Mouse (Mus musculus) lung, postnatal 4 days (tissue): ENCODE measurements around the gene Hrh2.
A peak's percentile ranks its signal among the peaks of the same experiment; 100 is the strongest.

Source experiments
- DNase-seq, 2 experiments: peaks; one replicate each; pipeline ENCODE4 v3.0.0; 2021

Gene Hrh2

DNA sequence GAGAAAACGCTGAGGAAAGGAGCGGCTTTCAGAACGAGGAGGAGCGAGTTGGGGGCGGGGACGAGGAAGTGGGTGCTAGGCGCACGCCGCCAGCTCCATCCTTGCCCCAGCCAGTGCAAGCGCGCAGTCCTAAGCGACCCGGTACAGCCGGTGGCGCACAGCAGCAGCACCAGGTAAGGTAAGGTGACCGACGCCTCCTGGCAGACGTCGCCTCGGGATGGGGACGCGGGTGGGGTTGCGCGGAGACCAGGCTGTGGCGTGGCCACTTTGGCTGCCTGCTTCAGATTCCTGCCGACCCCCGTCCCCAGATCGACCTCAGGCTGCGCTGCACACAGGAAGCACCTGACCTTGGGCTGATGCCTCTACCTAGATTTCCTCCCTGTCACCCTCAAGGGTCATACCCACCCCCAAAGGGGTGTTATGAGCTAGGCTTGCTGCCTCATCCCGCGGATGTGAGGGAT is at the start of gene Hrh2:
Hrh2 (plus strand) TSS at position 109 of the 461 bp plus-strand sequence.
- no peak for DNase-seq

DNA sequence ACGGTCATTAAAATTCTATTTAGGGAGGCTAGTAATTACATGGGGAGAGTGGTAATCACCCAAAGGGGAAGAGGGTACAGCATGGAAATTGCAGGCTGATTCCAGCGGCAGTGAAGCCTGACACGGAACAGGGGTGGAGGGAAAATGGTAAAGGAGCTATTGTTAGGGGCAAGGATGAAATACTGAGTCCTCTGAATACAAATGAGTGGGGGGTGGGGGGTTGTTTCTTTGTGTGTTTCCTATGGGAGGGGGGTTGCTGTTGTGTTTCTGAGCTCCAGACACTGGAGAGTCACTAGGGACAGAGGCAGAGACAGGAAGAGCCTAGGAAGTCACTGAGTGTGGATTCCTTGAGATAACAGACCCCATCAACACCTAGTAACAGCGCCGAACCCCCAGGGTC is 48.1 kb upstream of the Hrh2 start:
- DNase-seq: no peak

DNA sequence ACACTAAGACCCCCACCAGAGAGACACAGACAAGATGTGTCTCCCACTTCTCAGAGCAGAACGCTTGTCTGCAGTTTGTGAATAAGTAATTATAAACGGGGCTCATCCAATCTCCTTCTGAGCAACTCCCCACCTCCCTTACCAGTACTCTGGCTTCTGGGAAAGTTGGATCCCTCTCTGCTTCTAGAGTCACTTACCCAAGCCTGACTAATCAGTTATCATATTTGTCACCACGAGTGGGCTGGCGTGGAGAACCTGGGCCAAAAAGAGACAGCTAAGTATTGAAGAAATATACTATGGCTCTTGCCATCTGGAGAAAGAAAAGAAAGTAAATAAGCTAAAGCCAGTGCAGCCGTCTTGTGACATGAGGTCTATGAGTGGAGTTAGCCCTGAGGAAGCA is 47.3 kb upstream of the Hrh2 start:
- DNase-seq: no peak

DNA sequence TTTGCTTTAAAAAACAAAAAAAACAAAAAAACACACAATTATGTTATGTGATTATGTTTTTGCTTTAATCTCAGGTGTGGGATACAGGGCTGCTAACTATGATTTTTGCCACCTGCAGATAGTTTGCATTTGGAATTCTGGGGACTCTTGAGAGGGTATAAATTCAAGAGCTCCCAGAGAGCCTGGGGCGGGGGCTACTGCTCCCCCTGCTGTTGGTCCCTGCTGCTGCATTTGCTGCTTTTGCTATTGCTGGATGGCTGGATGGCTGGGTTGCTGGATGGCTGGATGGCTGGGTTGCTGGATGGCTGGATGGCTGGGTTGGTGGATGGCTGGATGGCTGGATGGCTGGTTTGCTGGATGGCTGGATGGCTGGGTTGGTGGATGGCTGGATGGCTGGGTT is 44.6 kb upstream of the Hrh2 start:
- DNase-seq: no peak

DNA sequence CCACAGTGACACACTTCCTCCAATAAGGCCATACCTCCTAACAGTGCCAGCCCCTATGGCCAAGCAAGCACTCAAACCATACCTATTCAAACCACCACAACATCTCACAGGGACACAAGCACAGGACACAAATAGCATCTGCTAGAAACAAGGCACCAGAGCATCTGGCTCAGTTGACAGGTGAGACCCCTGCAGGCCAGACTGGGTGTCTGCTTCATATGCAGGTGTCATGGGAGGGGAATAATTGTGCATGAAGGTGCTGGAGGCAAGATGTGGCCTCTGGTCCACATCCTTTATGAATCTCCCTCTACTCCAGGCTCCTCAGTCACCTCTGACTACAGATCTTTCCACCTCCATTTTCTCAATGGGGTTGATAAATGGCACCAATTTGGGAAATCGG is 39.5 kb upstream of the Hrh2 start:
- no peak for DNase-seq

DNA sequence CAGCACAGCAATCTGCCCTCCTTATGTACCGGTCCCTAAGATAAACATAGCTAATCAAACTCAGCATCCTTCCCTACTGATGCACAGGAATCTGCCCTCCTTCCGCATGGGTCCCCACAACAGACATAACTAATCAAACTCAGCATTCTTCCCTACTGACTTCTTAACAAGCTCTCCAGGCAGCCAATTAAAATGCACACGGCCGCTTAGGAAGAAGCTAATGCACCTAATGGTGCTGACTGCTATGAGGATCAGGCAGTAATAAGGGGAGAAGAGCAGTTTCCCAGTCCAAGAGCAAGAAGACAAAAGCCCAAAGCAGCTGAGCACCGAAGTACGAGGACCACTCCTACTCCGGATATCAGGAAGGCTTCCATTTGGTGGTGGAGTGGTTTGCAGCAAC is 39.0 kb upstream of the Hrh2 start:
- DNase-seq: no peak

DNA sequence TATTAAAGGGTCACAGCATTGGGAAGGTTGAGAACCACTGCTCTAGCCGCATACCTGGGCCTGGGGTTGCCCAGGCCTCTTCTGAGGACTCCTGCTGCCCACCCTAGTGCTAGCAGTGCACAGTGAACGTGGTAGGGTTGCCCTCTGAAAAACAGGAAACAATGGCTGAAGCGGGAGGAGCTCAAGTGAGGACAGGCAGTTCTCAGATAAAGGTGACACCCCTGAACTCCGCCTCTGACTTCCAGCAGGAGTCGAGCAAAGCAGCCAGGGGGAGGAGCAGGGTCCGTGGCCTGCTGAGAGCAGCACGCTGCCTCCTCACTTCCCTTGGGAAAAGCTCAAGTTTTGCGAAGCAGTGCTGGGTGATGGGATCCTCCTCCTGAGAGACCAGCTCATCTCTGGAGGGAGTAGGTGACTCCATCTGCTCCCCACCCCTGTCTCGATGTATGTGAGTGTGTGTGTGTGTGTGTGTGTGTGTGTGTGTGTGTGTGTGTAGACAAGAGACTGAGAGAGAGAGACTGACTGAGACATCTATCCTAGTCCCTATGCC is 38.2 kb upstream of the Hrh2 start:
- no peak for DNase-seq

DNA sequence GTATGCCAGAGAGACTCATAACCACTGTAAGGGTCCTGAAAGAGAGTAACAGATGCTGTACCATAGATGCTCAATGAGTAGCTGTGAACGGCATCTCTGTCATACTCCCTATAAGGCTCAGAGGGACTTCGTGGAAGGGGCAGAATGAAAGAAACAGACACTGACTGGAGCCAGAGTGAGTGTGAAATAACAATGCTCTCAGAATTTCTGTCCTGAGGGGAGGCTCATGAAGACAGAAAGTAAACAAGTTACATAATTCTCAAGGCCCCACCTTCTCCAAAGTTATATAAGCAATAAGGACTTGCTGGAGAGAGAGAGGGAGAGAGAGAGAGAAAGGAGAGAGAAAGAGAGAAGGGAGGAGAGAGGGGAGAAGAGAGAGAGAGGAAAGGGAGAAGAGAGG is 36.1 kb upstream of the Hrh2 start:
- DNase-seq: no peak

DNA sequence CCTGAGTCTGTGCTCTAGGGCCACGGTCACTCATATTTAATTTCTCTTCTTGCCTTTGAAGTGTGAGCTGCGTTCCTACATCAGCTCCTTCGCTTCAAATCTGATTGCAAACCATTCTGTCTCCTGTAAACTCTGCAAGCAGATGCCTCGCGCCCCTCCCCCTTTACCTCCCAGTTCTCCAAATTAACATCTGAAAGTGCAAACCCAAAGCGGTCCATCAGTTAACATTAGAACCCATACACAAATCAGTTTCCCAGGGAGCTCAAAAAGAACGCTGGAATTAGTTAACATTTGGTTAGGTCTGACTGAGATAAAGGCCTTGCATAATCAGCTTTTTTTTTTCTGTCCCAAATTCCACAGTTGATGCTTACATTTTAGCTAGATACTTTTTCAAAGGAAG is 32.7 kb upstream of the Hrh2 start:
- DNase-seq: no peak

DNA sequence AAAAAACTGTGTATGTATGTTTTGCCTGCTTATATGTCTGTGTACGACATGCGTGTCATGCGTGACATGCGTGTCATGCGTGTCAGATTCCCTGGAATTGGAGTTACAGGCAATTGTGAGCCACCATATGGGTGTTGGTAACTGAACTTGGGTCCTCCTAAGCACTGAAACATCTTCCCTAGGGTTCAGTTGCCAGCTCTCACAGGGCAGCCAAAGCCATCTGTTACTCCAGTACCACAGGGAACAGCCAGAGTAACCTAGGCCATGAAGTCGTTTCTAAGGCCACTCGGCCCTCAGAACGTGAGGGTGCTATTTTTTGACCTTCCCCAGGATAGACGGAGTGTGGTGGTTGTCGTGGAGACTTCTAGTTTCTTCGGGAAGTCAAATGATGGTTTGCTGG is 32.2 kb upstream of the Hrh2 start:
- DNase-seq: no peak

DNA sequence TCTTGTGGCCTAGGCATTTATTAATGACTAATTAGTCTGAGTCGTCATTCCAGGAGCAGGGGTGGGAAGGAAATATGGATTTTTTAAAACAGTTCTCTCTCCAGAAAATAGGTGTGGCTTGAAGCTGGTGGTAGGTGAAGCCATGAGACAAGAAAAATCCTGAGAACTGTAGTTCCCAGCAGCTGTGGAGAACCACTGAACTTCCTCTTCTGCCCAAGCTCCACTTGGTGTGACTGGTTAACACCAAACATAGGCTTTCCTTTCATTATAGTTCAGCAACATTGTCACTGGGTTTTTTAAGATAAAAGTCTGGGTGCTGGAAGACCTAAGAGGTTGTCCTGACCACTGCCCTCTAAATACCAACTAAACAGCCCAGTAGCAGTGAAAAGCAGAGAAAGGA is 31.4 kb upstream of the Hrh2 start:
- no peak for DNase-seq

DNA sequence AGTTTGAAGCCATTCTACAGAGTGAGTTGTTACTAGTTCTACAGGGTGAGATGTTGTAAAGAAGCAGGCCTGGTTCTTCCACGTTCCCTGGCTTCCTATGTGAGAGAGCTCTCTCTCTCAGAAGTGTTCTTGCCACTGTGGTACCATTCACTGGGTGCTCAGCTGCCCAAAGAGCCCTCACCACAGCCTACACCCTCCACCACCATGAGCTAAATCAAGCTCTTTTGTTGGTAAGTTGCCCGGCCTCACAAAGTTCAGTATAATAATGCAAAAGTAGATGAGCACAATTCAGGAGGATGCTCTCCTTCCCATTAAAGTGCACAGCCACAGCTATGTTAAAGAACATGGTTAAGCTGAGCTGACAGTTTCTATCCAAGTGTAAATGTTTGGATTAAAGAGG is 30.4 kb upstream of the Hrh2 start:
- no peak for DNase-seq

DNA sequence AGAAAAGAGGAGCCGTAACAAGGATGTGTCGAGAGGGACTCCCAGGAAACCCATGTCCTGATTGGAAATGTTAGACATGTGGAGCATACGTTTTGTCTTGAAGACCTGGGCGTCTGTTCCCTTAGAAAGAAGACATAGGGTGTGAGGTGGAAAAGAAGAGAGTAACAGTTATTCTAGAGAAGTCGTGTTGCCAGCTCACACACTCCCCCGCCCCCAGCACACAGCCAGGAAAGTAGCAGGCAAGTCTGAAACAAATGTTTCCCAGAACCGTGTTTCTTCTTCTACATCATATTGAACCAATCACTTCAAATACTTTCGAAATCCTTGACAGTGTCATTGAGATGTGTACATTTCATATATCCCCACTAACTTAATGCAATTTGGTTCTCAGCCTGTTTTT is 28.6 kb upstream of the Hrh2 start:
- no peak for DNase-seq

DNA sequence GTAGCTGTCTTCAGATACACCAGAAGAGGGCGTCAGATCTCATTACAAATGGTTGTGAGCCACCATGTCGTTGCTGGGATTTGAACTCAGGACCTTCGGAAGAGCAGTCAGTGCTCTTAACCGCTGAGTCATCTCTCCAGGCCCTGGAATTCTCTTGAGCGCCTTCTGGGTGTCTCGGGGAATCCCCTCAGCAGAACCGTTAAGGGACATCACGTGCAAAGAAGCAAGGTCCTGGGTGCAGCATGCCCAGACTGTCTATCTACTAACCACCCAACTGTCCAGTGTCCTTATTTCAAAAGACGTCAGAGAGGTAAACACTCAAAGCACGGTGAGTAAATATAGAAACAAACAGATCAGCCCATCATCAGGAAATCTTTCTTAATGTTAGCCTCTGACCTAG is 27.5 kb upstream of the Hrh2 start:
- DNase-seq: no peak

DNA sequence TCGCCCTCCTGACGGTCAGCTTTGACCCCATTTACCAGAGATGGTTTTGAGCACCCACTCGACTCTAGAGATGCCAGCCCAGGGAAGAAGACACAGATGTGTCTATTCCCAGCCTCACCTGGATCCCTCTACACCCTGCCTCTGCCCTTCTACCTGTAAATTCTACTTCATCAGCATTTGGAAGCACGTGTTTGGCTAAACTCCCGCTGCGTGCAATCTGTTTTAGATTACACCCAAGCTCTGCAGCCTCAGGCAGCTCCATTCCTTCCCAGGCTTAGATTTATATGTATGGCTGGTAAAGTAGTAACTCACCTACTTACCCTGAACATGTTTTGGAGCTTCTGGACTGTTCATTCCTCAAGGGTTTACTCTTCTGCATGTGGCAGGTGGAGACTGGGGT is 26.9 kb upstream of the Hrh2 start:
- DNase-seq: no peak

DNA sequence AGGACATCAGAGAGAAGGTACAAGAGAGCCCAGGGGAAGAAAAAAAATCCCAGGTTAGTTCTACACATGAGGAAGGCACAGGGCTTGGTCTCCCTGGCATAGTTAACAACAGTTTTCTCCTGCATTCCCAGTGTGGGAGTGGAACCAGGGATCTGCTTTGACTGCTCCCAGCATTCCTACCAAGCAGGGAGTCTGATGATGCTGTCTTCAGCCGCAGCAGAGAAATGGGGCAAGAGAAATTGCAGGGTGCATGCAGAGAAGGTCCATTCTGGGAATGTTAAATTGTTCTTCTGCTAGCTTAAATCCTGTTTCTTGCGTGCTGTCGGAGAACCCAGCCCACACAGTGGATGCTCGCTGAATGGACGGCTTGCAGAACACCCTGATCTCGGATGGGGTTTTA is 26.2 kb upstream of the Hrh2 start:
- peak in 1 of 2 experiments; percentile 6 for DNase-seq

DNA sequence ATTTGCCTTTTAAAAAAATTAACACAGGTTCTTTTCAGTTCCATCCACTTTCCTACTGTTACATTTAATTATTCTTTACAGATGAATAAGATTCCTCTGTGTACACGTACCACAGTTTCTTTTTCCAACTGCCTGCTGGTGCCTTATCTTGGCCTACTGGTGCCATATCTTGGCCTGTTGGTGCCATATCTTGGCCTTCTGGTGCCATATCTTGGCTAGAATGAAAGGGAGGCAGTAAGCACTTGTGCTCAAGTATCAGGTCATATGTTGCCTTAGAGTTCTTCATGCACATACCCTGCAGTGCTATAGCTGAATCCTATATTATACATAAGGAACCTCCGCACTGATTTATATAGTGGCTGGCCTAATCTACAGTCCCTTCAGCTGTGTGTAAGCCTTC is 24.9 kb upstream of the Hrh2 start:
- DNase-seq: no peak

DNA sequence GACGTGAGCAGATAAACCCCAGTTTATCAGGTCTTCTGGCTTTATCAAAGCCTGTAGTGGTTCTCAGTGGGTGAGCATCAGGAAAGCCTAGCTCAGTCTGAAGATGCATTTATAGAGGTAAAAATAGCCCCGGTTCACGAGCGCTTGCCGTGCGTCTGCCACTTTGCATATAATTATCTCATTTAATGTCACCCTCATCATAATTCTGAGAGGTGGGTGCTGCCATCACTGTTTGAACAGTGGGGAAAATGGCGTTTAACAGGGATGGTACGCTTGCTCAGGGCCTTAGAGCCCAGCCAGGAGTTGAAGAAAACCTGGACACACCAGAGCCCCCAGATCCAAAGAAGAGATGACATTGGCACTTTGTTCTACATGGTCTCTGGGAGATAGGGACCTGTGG is 23.3 kb upstream of the Hrh2 start:
- peak in 1 of 2 experiments; percentile 5 for DNase-seq

DNA sequence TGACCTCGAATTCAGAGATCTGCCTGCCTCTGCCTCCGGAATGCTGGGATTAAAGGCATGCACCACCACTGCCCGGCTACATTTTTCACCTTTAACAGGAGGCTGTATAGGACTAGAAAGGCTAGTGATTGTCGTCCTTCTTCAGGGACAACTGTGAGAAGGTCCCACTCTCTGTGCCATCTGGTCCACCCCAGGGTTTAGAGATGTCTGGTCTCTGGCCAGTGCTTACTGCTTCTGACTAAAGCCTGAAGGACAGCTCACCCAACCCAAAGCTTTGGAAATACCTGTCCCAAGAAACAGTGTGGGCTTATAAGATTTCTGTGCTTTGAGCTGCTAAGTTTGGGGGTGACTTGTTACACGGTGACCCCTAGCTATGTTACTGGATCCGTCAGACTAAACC is 21.6 kb upstream of the Hrh2 start:
- peak in 1 of 2 experiments; percentile 3 for DNase-seq

DNA sequence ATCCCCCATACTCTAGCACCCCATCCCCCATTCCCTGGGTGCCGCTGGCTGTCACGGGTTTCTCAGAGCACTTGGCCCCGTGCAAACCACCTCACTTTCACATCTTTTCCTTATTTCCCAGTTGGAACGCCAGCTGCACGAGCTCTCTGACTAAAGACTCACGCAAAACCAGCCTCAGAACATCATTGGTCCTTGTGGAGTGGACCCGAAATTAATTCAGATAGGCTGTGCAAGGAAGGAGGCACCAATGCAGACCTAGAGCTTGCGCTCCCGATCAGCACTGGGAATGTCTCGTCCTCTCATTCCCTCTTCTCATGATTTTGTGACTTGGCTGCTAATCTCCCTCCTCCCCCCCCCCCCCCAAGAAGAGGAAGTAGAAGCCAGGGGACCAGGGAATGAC is 20.6 kb upstream of the Hrh2 start:
- DNase-seq: peak in 1 of 2 experiments; percentile 8

DNA sequence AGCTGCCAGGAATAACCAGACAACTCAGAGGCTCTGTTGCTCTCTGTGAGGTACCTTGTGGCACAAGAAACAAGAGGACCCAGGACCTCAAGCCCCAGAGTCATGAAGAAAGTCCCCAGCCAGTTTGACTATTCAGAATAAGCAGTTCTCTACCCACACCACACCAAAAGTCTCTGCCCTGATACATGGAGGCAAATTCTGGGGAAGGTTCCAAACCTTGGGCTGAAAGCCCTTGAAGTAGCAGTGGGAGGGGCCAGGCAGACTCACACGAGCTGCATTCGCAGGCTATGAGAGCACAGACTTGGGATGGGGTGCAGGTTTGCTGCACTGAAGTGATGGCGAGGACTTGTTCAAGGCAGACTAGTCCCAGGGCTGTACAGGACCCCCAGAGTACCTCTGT is 20.2 kb upstream of the Hrh2 start:
- peak in 1 of 2 experiments; percentile 16 for DNase-seq

DNA sequence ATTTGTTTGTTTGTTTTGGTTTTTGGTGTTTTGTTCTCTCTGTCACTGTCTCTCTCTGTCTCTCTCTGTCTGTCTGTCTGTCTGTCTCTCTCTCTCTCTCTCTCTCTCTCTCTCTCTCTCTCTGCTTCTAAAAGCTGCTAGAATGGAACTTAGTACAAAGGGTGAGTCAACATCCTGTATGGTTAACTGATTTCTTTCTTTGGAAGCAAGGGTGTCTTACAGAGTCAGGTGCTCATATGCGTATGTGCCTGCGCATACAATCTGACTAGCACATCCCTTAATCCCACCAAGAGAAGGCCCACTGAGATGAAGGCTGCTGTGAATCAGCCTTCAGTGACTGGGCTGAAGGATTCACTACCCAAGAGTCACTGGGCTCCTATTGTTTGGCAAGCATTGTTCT is 18.0 kb upstream of the Hrh2 start:
- peak in 1 of 2 experiments; percentile 2 for DNase-seq

DNA sequence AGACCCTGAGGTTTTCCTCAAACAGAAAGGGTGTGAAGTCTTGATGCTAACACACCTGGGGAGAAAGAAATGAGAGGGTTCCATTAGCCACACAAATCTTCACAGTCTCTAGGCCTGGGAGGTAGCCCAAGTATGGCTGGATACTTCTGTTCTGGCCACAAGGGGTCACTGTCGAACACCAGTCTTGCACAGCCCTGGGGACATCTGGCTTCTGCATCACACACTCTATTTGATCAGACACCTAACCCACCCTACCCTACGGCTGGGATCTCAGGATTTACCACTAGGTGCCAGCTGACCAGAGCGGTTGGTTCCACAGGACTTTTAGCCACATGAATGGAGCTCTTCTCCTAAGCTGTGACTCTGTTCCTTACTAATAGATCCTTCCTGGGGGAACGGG is 17.2 kb upstream of the Hrh2 start:
- peak in 1 of 2 experiments; percentile 20 for DNase-seq

DNA sequence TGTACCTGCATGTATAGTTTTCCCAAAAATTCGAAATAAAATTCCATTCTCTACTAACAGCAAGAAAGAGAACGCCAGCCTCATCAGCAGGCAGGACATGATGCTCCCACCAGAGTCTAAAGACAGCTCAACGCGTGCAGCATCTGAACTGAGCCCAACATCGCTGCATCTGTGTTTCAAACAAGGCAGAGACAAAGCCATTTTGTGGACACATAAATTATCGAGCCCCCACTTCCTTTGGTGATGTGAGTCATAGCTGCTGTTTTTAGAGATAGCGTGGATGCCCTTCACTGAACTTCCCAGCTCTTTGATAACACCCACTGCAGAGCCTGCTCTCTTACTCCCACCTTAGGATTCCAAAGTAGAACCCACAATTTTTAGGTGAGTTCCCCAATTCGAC is 16.5 kb upstream of the Hrh2 start:
- peak in 1 of 2 experiments; percentile 5 for DNase-seq

DNA sequence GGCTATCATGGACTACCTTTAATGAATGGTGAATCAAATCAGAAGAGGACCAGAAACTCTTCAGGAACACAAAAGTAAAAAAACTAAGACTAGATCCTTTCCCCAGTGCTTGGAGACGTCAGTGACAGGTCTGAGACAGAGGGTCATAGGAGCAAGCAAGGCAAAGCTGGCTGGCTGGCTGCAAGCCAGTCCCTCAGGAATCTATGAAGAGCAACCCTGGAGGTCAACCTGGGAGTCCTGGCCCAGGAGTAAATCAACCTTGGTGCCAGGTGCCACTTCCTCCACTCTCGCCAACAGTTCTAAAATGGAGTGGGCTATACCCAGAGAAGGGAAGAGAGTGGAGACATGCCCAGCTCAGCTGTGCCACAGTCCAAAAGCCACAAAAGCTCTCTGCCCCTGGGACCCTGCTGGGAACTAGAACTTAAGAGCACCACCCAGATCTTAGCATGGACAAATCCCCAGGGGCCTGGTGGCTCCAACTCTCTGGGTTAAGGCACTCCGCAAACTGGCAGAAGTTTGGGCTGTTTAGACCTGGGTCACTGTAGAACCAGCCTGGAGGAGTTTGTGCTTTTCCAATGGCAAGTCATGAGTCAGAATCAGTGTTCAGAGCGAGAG is 15.4 kb upstream of the Hrh2 start:
- peak in 1 of 2 experiments; percentile 20 for DNase-seq
